ENCODE assay signal across 11 mouse cellular contexts in genomic region chr5:107001396-107002090, GRCm38 (mm10). TPM values are rescaled to one million over a fixed set of nuclear protein-coding genes. Genes with fewer than 3 reads are reported as not detected.
A peak's percentile ranks its signal among the peaks of the same experiment; 100 is the strongest.
DNase-seq lines count a peak whose midpoint lies in the region; ATAC-seq lines count a peak whose summit lies in the region.
"Had no signal": no experiment of that assay in that cellular context is flagged by ENCODE, and none has a peak within 500 bp of the region (broad histone marks: within the 10 kb centered on the region; RNA-seq: fewer than 3 reads in every experiment).

No protein-coding gene starts in this region.

- WGBS in forebrain, embryonic 10.5 days: 54% methylated on average over 11 of the region's 11 CpGs
- WGBS in forebrain, embryonic 16.5 days: 40% methylated on average over 11 of the region's 11 CpGs
- WGBS in midbrain, embryonic 14.5 days: 39% methylated on average over 11 of the region's 11 CpGs
- WGBS in midbrain, embryonic 13.5 days: 43% methylated on average over 11 of the region's 11 CpGs
- 40% methylated on average over 11 of the region's 11 CpGs for WGBS in heart, embryonic 14.5 days
- 64% methylated on average over 11 of the region's 11 CpGs for WGBS in stomach, embryonic 14.5 days

- no peak for ATAC-seq in forebrain, embryonic 16.5 days
- no peak for ATAC-seq in midbrain, embryonic 14.5 days (ENCODE audit: low FRiP score, low TSS enrichment)
- ATAC-seq in midbrain, embryonic 13.5 days: no peak
- no peak for ATAC-seq in heart, embryonic 14.5 days (ENCODE audit: insufficient number of reproducible peaks, insufficient read depth, low FRiP score, low read depth)
- peak; percentile 72; the same call in 1 of the 2 replicates for ATAC-seq in stomach, embryonic 14.5 days (ENCODE audit: insufficient number of reproducible peaks, insufficient read depth, low FRiP score, low read depth)
- ATAC-seq: CD4-positive, CD25-positive, alpha-beta regulatory T cell, adult 4 months had no signal

- no peak overlapping the region for H3K4me3 ChIP-seq in forebrain, embryonic 10.5 days
- no peak overlapping the region for H3K4me3 ChIP-seq in forebrain, embryonic 16.5 days (replicated peaks; ENCODE audit: low read length)
- H3K4me3 ChIP-seq in midbrain, embryonic 14.5 days (replicated peaks; ENCODE audit: low read depth, low read length): no peak overlapping the region
- no peak overlapping the region for H3K4me3 ChIP-seq in midbrain, embryonic 13.5 days (replicated peaks)
- no peak overlapping the region for H3K4me3 ChIP-seq in heart, embryonic 14.5 days (ENCODE audit: control insufficient read depth in 1 of 2, insufficient read depth in 1 of 2, low read depth in 1 of 2, low read length in 2 of 2)
- no peak overlapping the region for H3K4me3 ChIP-seq in stomach, embryonic 14.5 days (ENCODE audit: low read depth, low read length)

- no peaks in the 10 kb centered on the region for H3K27me3 ChIP-seq in forebrain, embryonic 10.5 days (ENCODE audit: poor library complexity, severe bottlenecking)
- H3K27me3 ChIP-seq in forebrain, embryonic 16.5 days (replicated peaks; ENCODE audit: control insufficient read depth, insufficient read depth, low read length): no peaks in the 10 kb centered on the region
- H3K27me3 ChIP-seq in midbrain, embryonic 14.5 days (ENCODE audit: control insufficient read depth, insufficient read depth, low read length): no peaks in the 10 kb centered on the region
- 0 out of 2 replicates have a peak, but pooled peaks cover 2% of the 10 kb centered on the region for H3K27me3 ChIP-seq in midbrain, embryonic 13.5 days
- no peaks in the 10 kb centered on the region for H3K27me3 ChIP-seq in heart, embryonic 14.5 days (ENCODE audit: control insufficient read depth, insufficient read depth, low read length)
- no peaks in the 10 kb centered on the region for H3K27me3 ChIP-seq in stomach, embryonic 14.5 days (ENCODE audit: control insufficient read depth, insufficient read depth, low read length)

- H3K9ac ChIP-seq in forebrain, embryonic 16.5 days (replicated peaks; ENCODE audit: low read depth, low read length): no peak overlapping the region
- no peak overlapping the region for H3K9ac ChIP-seq in midbrain, embryonic 14.5 days (replicated peaks; ENCODE audit: low read length)
- H3K9ac ChIP-seq in midbrain, embryonic 13.5 days (replicated peaks): no peak overlapping the region
- H3K9ac ChIP-seq in heart, embryonic 14.5 days (ENCODE audit: low read length): peak overlapping the region; percentile 11; the same call in 1 of the 2 replicates
- no peak overlapping the region for H3K9ac ChIP-seq in stomach, embryonic 14.5 days (replicated peaks; ENCODE audit: low read depth, low read length)

- peak overlapping the region; percentile 22; the same call in 1 of the 2 replicates for H3K27ac ChIP-seq in forebrain, embryonic 10.5 days
- no peak overlapping the region for H3K27ac ChIP-seq in forebrain, embryonic 16.5 days (ENCODE audit: low read length)
- H3K27ac ChIP-seq in midbrain, embryonic 14.5 days (replicated peaks; ENCODE audit: low read depth, low read length): no peak overlapping the region
- H3K27ac ChIP-seq in midbrain, embryonic 13.5 days: no peak overlapping the region
- 0 out of 4 replicates have a peak overlapping the region, but pooled peaks of 1 of the 2 experiments have one; percentile 9 for H3K27ac ChIP-seq in heart, embryonic 14.5 days (replicated peaks in 1 of 2; ENCODE audit: control insufficient read depth in 1 of 2, insufficient read depth in 1 of 2, low read depth in 2 of 2, low read length in 2 of 2)
- H3K27ac ChIP-seq in stomach, embryonic 14.5 days (ENCODE audit: low read length): no peak overlapping the region; the same call in 1 of the 2 replicates

- H3K36me3 ChIP-seq in forebrain, embryonic 10.5 days (replicated peaks): no peaks in the 10 kb centered on the region
- no peaks in the 10 kb centered on the region for H3K36me3 ChIP-seq in forebrain, embryonic 16.5 days (ENCODE audit: control insufficient read depth, insufficient read depth)
- H3K36me3 ChIP-seq in midbrain, embryonic 14.5 days (ENCODE audit: control insufficient read depth, insufficient read depth, low read length): no peaks in the 10 kb centered on the region
- no peaks in the 10 kb centered on the region for H3K36me3 ChIP-seq in midbrain, embryonic 13.5 days
- no peaks in the 10 kb centered on the region for H3K36me3 ChIP-seq in heart, embryonic 14.5 days (ENCODE audit: control insufficient read depth, insufficient read depth, low read length)
- no peaks in the 10 kb centered on the region for H3K36me3 ChIP-seq in stomach, embryonic 14.5 days (ENCODE audit: control insufficient read depth, insufficient read depth, low read length)

- DNase-seq in forebrain, embryonic 10.5 days (ENCODE audit: extremely low spot score, low spot score): peak; percentile 14
- peak; percentile 58 for DNase-seq in midbrain, embryonic 14.5 days
- no peak for DNase-seq in spleen, adult 18-20 months
- no peak for DNase-seq in retina, embryonic 14.5 days (ENCODE audit: low spot score)
- DNase-seq: gastrocnemius, postnatal 25 days; layer of hippocampus, postnatal 36 days had no signal

- H3K9me3 ChIP-seq in forebrain, embryonic 10.5 days: no peaks in the 10 kb centered on the region; the same call in 1 of the 2 replicates
- peaks cover 3% of the 10 kb centered on the region; the same call in 1 of the 2 replicates for H3K9me3 ChIP-seq in forebrain, embryonic 16.5 days (ENCODE audit: control insufficient read depth, low read length)
- no peaks in the 10 kb centered on the region for H3K9me3 ChIP-seq in midbrain, embryonic 14.5 days (ENCODE audit: control insufficient read depth, low read length)
- H3K9me3 ChIP-seq in midbrain, embryonic 13.5 days: peaks cover 3% of the 10 kb centered on the region; the same call in 1 of the 2 replicates
- peaks cover 6% of the 10 kb centered on the region; the same call in 1 of the 2 replicates for H3K9me3 ChIP-seq in heart, embryonic 14.5 days (ENCODE audit: control insufficient read depth, low read length)
- H3K9me3 ChIP-seq in stomach, embryonic 14.5 days (ENCODE audit: control insufficient read depth, low read depth, low read length): no peaks in the 10 kb centered on the region

- no peak overlapping the region for H3K4me2 ChIP-seq in forebrain, embryonic 16.5 days (ENCODE audit: low read length)
- no peak overlapping the region for H3K4me2 ChIP-seq in midbrain, embryonic 14.5 days (ENCODE audit: low read length)
- H3K4me2 ChIP-seq in midbrain, embryonic 13.5 days (replicated peaks): no peak overlapping the region
- 0 out of 2 replicates have a peak overlapping the region, but pooled peaks have one; percentile 11 for H3K4me2 ChIP-seq in heart, embryonic 14.5 days (ENCODE audit: low read length)
- H3K4me2 ChIP-seq in stomach, embryonic 14.5 days (replicated peaks; ENCODE audit: low read depth, low read length): no peak overlapping the region

- peaks cover 20% of the 10 kb centered on the region for H3K4me1 ChIP-seq in forebrain, embryonic 10.5 days
- no peaks in the 10 kb centered on the region for H3K4me1 ChIP-seq in forebrain, embryonic 16.5 days (replicated peaks; ENCODE audit: control insufficient read depth, insufficient read depth, low read length)
- H3K4me1 ChIP-seq in midbrain, embryonic 14.5 days (ENCODE audit: control insufficient read depth, insufficient read depth, low read length): no peaks in the 10 kb centered on the region
- H3K4me1 ChIP-seq in midbrain, embryonic 13.5 days (replicated peaks): peaks cover 7% of the 10 kb centered on the region
- peaks cover 0 to 10% of the 10 kb centered on the region in 2 experiments; a peak in 3 of 4 replicates for H3K4me1 ChIP-seq in heart, embryonic 14.5 days (ENCODE audit: control insufficient read depth in 2 of 2, insufficient read depth in 2 of 2, low read length in 2 of 2)
- peaks cover 10% of the 10 kb centered on the region; the same call in 1 of the 2 replicates for H3K4me1 ChIP-seq in stomach, embryonic 14.5 days (ENCODE audit: control insufficient read depth, insufficient read depth, low read length)

RNA-seq across cellular contexts. Expression of gene Cdc7, which starts 37.4 kb away (rescaled TPM):
- polyA plus RNA-seq in forebrain, embryonic 10.5 days (2016; fragmentation: Nextera tagmentation; extraction: Ambion mirVana): 62.5 and 69.4 TPM in 2 replicates
- 48.8 and 50.5 TPM in 2 replicates for polyA plus RNA-seq in forebrain, embryonic 16.5 days (2015; fragmentation: Nextera tagmentation; extraction: Ambion mirVana)
- polyA plus RNA-seq in midbrain, embryonic 14.5 days (2014; fragmentation: Nextera tagmentation; extraction: Ambion mirVana): 35.8 and 46.9 TPM in 2 replicates
- 43.9 and 44.4 TPM in 2 replicates for polyA plus RNA-seq in midbrain, embryonic 13.5 days (2015; fragmentation: Nextera tagmentation; extraction: Ambion mirVana)
- polyA plus RNA-seq in heart, embryonic 14.5 days (2014; fragmentation: Nextera tagmentation; extraction: Ambion mirVana): 24.8 and 25.0 TPM in 2 replicates
- polyA plus RNA-seq in stomach, embryonic 14.5 days (2014; fragmentation: Nextera tagmentation; extraction: Ambion mirVana): 55.0 and 57.6 TPM in 2 replicates

Comparison
In these comparisons a context has a peak if more than half of its experiments do, and no peak if none do; other contexts are left out.
1. DNase-seq: peak in forebrain, embryonic 10.5 days (single experiment) and midbrain, embryonic 14.5 days (single experiment); none in spleen, adult 18-20 months (0 of 2) and retina, embryonic 14.5 days (single experiment).